Mouse (Mus musculus) liver, adult 2 months (tissue): Measurements from ENCODE around the gene Foxp1.

ENCODE experiments used
- CTCF ChIP-seq: fragments of 200-500 bp; IDR thresholded peaks from 2 replicates; pipeline ENCODE4 v1.5.1; 2011; ENCODE audit warnings: low read depth, low read length, control low read depth
- POLR2A ChIP-seq: fragments of 200-500 bp; IDR thresholded peaks from 2 replicates; pipeline ENCODE4 v1.6.1; 2011; ENCODE audit warnings: low read length, control low read depth; ENCODE audit not compliant: insufficient read depth; ENCODE audit errors: extremely low read depth

DNA sequence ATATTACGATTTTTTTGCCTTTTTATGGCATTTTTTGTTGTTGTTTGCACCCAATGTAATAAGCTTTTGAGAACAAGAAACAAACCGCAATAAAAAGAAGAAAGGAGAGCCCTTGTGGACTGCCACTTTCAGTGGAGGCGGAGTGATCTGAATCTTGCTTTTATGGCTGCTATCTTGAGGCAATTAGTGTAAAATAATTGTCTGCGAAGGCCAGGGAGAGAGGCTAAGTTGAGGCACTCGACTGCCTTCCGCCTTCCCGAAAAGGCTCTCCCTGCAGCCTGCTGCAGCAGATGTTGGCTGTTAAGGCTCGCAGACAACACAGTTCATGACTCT is 37.7 kb downstream of the Foxp1 start:
- TF ChIP-seq CTCF (no peak), POLR2A (no peak)
